Mouse (Mus musculus) granulocyte monocyte progenitor cell, adult 5-6 weeks (primary cell): ENCODE data around the gene Nup214. TPM values are rescaled to one million over a fixed set of nuclear protein-coding genes. Genes with fewer than 3 reads are reported as not detected.
A peak's percentile ranks its signal among the peaks of the same experiment; 100 is the strongest.
"Not testable (repeated sequence)": the region's sequence is repeated elsewhere in the genome, so short reads cannot be mapped to it uniquely, and the experiment has no call there.

ENCODE experiments used
- ATAC-seq: replicated peaks from 2 replicates; pipeline ENCODE4 v1.8.0; 2016; ENCODE audit warnings: mild to moderate bottlenecking, moderate TSS enrichment, inconsistent platforms; ENCODE audit not compliant: poor library complexity, severe bottlenecking
- total RNA-seq, 2 experiments: library from RNA; stranded (forward) in 1 of 2; stranded (reverse) in 1 of 2; fragments of 200-712, 200-1000 nt in 1 of 2; fragments of >200 nt in 1 of 2; fragmentation: Nextera tagmentation in 1 of 2; gene quantifications; 2 replicates each; pipeline ENCODE4 v1.2.3; 2014 to 2017

Gene Nup214
- total RNA-seq, 2 experiments from 2014 or later: 52.2 to 145 TPM

GRCm38 (mm10) chr2:32038661-32039081, 64.4 kb downstream of the Nup214 start:
- no peak for ATAC-seq

- ATAC-seq: not testable (repeated sequence)
Measured at GRCm38 (mm10) chr2:32040646-32041045, 66.4 kb downstream of the Nup214 start.

- ATAC-seq: no peak
Measured at GRCm38 (mm10) chr2:32041087-32041486, 66.9 kb downstream of the Nup214 start.

GRCm38 (mm10) chr2:32043836-32044235, 69.6 kb downstream of the Nup214 start:
- ATAC-seq: no peak

- ATAC-seq: no peak
Measured at GRCm38 (mm10) chr2:32045375-32045774, 71.1 kb downstream of the Nup214 start.

- ATAC-seq: no peak
Measured at GRCm38 (mm10) chr2:32046009-32046408, 71.8 kb downstream of the Nup214 start.

- no peak for ATAC-seq
Measured at GRCm38 (mm10) chr2:32047323-32047722, 73.1 kb downstream of the Nup214 start.

GRCm38 (mm10) chr2:32051791-32052190, 77.6 kb downstream of the Nup214 start:
- ATAC-seq: no peak

- ATAC-seq: no peak
Measured at GRCm38 (mm10) chr2:32052418-32052817, 78.2 kb downstream of the Nup214 start.

GRCm38 (mm10) chr2:32055357-32055965, 81.2 kb downstream of the Nup214 start:
- no peak for ATAC-seq

- ATAC-seq: no peak
Measured at GRCm38 (mm10) chr2:32056524-32056923, 82.3 kb downstream of the Nup214 start.

- ATAC-seq: no peak
Measured at GRCm38 (mm10) chr2:32057360-32057759, 83.1 kb downstream of the Nup214 start.

GRCm38 (mm10) chr2:32057794-32058193, 83.6 kb downstream of the Nup214 start:
- no peak for ATAC-seq

GRCm38 (mm10) chr2:32058241-32058640, 84.0 kb downstream of the Nup214 start:
- ATAC-seq: no peak

- ATAC-seq: no peak
Measured at GRCm38 (mm10) chr2:32058716-32059115, 84.5 kb downstream of the Nup214 start.

GRCm38 (mm10) chr2:32059613-32060012, 85.4 kb downstream of the Nup214 start:
- no peak for ATAC-seq

- ATAC-seq: no peak
Measured at GRCm38 (mm10) chr2:32060228-32060805, 86.1 kb downstream of the Nup214 start.

- peak; percentile 37; the same call in 1 of the 2 replicates for ATAC-seq
Measured at GRCm38 (mm10) chr2:32061189-32061588, 87.0 kb downstream of the Nup214 start.

GRCm38 (mm10) chr2:32061722-32062505, 87.7 kb downstream of the Nup214 start:
- no peak for ATAC-seq

- peak; percentile 56 for ATAC-seq
Measured at GRCm38 (mm10) chr2:32062626-32063410, 88.6 kb downstream of the Nup214 start.
